Mouse (Mus musculus) lung, postnatal 0 days (tissue): ENCODE results near the gene Klf12.

Source experiments
- CTCF ChIP-seq: IDR thresholded peaks from 2 replicates; pipeline ENCODE4 v1.5.1; 2016; ENCODE audit warnings: antibody characterized with exemption, mild to moderate bottlenecking
- EP300 ChIP-seq: IDR thresholded peaks from 2 replicates; pipeline ENCODE4 v1.6.1; 2016; ENCODE audit warnings: antibody characterized with exemption, mild to moderate bottlenecking, control low read depth

DNA sequence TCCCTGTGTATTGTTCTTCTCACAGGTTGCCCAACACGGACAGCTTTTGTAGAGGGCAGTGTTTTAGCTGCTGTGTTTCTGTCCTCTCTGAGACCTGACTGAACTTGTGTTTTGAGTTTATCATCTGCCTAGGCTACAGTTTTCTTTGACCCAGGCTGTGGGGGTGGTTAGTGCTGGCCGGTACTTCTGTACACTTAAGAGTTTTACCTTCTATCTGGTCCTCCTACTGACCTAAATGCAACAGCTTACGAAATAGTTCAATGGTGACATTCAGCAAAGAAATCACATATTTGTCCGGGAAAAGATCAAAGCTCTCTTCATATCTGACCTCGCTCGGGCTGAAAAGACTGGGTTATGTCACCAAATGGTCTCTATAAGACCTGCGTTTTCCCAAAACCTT is 39.8 kb upstream of the Klf12 start:
- TF ChIP-seq CTCF (no peak), EP300 (no peak)
